Mouse (Mus musculus) MEL (cell line): ENCODE measurements around the gene Lrrc59. TPM values are rescaled to one million over a fixed set of nuclear protein-coding genes. Genes with fewer than 3 reads are reported as not detected.

ENCODE experiments used
- DNase-seq: peaks from one replicate; pipeline ENCODE4 v3.0.0; 2011; ENCODE audit warnings: low read depth, low spot score
- H3K27ac ChIP-seq: 2 replicates; pipeline ENCODE4 v1.5.1; 2012; ENCODE audit warnings: low read depth, mild to moderate bottlenecking, control low read depth, low read length, moderate library complexity; ENCODE audit not compliant: control insufficient read depth
- H3K27me3 ChIP-seq, 2 experiments: fragments of 150-350 bp in 1 of 2; sonication (generic) in 1 of 2; 2 replicates each; pipeline ENCODE4 v1.6.1; 2012; ENCODE audit warnings: low read length in 2 of 2, mild to moderate bottlenecking in 2 of 2, improper control_type of control experiment in 1 of 2, moderate library complexity in 1 of 2; ENCODE audit not compliant: insufficient read depth in 2 of 2, control insufficient read depth in 1 of 2
- H3K36me3 ChIP-seq, 2 experiments: 2 replicates each; pipeline ENCODE4 v1.6.1; 2012 to 2014; ENCODE audit warnings: low read length in 2 of 2, improper control_type of control experiment in 1 of 2, inconsistent platforms in 1 of 2, mild to moderate bottlenecking in 1 of 2; ENCODE audit not compliant: insufficient read depth in 2 of 2, control insufficient read depth in 1 of 2
- H3K4me1 ChIP-seq, 2 experiments: fragments of 150-350 bp in 1 of 2; sonication (generic) in 1 of 2; 2 replicates each; pipeline ENCODE4 v1.6.1; 2012; ENCODE audit warnings: low read length in 2 of 2, improper control_type of control experiment in 1 of 2, mild to moderate bottlenecking in 1 of 2; ENCODE audit not compliant: insufficient read depth in 2 of 2, control insufficient read depth in 1 of 2
- H3K4me3 ChIP-seq, 2 experiments: fragments of 150-350 bp in 1 of 2; sonication (generic) in 1 of 2; 2 replicates each; pipeline ENCODE4 v1.5.1; 2012; ENCODE audit warnings: low read depth in 2 of 2, low read length in 2 of 2, mild to moderate bottlenecking in 2 of 2, moderate library complexity in 2 of 2, control low read depth in 1 of 2, improper control_type of control experiment in 1 of 2; ENCODE audit not compliant: control insufficient read depth in 1 of 2, insufficient read depth in 1 of 2
- H3K79me2 ChIP-seq: 2 replicates; pipeline ENCODE4 v1.6.1; 2012; ENCODE audit warnings: mild to moderate bottlenecking, low read length, moderate library complexity; ENCODE audit not compliant: control insufficient read depth, poor library complexity, insufficient read depth
- H3K9ac ChIP-seq: 2 replicates; pipeline ENCODE4 v1.6.1; 2012; ENCODE audit warnings: low read depth, mild to moderate bottlenecking, control low read depth, low read length, moderate library complexity; ENCODE audit not compliant: control insufficient read depth, poor library complexity, severe bottlenecking
- H3K9me3 ChIP-seq: fragments of 150-350 bp; sonication (generic); replicated peaks from 2 replicates; pipeline ENCODE4 v1.6.1; 2012; ENCODE audit warnings: mild to moderate bottlenecking, low read length, improper control_type of control experiment, moderate library complexity; ENCODE audit not compliant: insufficient read depth
- BHLHE40 ChIP-seq: IDR thresholded peaks from 2 replicates; pipeline ENCODE4 v1.6.1; 2012; ENCODE audit warnings: low read depth, mild to moderate bottlenecking, inconsistent platforms, low read length, improper control_type of control experiment, borderline replicate concordance
- CHD2 ChIP-seq: IDR thresholded peaks from 2 replicates; pipeline ENCODE4 v1.6.1; 2011; ENCODE audit warnings: low read length, improper control_type of control experiment
- CTCF ChIP-seq, 3 experiments: IDR thresholded peaks in 2 of 3; conservative IDR thresholded peaks in 1 of 3; 2 replicates each; pipeline ENCODE4 v1.5.1; 2011 to 2012; ENCODE audit warnings: low read length in 3 of 3, low read depth in 2 of 3, mild to moderate bottlenecking in 2 of 3, improper control_type of control experiment in 1 of 3, inconsistent platforms in 1 of 3, mixed read lengths in 1 of 3, moderate library complexity in 1 of 3; ENCODE audit not compliant: control insufficient read depth in 1 of 3, insufficient read depth in 1 of 3, poor library complexity in 1 of 3, severe bottlenecking in 1 of 3
- ELF1 ChIP-seq: IDR thresholded peaks from 2 replicates; pipeline ENCODE4 v1.6.1; 2014; ENCODE audit warnings: low read depth, mild to moderate bottlenecking, inconsistent platforms, low read length, improper control_type of control experiment, moderate library complexity
- EP300 ChIP-seq, 2 experiments: IDR thresholded peaks; 2 replicates each; pipeline ENCODE4 v1.6.1; 2011; ENCODE audit warnings: improper control_type of control experiment in 2 of 2, low read length in 2 of 2, low read depth in 1 of 2, mild to moderate bottlenecking in 1 of 2
- ETS1 ChIP-seq: IDR thresholded peaks from 2 replicates; pipeline ENCODE4 v1.6.1; 2012; ENCODE audit warnings: low read depth, mild to moderate bottlenecking, inconsistent platforms, low read length, improper control_type of control experiment, moderate library complexity
- GABPA ChIP-seq: IDR thresholded peaks from 2 replicates; pipeline ENCODE4 v1.6.1; 2012; ENCODE audit warnings: low read depth, mild to moderate bottlenecking, inconsistent platforms, low read length, improper control_type of control experiment, moderate library complexity
- GATA1 ChIP-seq: IDR thresholded peaks from 2 replicates; pipeline ENCODE4 v1.6.1; 2011; ENCODE audit warnings: low read depth, low read length, improper control_type of control experiment
- JUND ChIP-seq: IDR thresholded peaks from 2 replicates; pipeline ENCODE4 v1.6.1; 2011; ENCODE audit warnings: low read depth, mild to moderate bottlenecking, improper control_type of control experiment, low read length
- MAFK ChIP-seq: IDR thresholded peaks from 2 replicates; pipeline ENCODE4 v1.6.1; 2011; ENCODE audit warnings: low read depth, mild to moderate bottlenecking, low read length, improper control_type of control experiment, borderline replicate concordance
- MAX ChIP-seq: IDR thresholded peaks from 2 replicates; pipeline ENCODE4 v1.6.1; 2011; ENCODE audit warnings: low read length, improper control_type of control experiment
- MAZ ChIP-seq: IDR thresholded peaks from 2 replicates; pipeline ENCODE4 v1.6.1; 2012; ENCODE audit warnings: low read depth, mild to moderate bottlenecking, inconsistent platforms, low read length, improper control_type of control experiment
- MEF2A ChIP-seq: IDR thresholded peaks from 2 replicates; pipeline ENCODE4 v1.6.1; 2014; ENCODE audit warnings: low read depth, mild to moderate bottlenecking, inconsistent platforms, low read length, improper control_type of control experiment; ENCODE audit not compliant: poor library complexity, insufficient replicate concordance, severe bottlenecking; ENCODE audit errors: extremely low read depth
- MXI1 ChIP-seq: IDR thresholded peaks from 2 replicates; pipeline ENCODE4 v1.6.1; 2011; ENCODE audit warnings: mild to moderate bottlenecking, low read depth, low read length, improper control_type of control experiment
- MYC ChIP-seq: IDR thresholded peaks from 2 replicates; pipeline ENCODE4 v1.6.1; 2011; ENCODE audit warnings: low read depth, mild to moderate bottlenecking, low read length, improper control_type of control experiment, moderate library complexity
- NELFE ChIP-seq: IDR thresholded peaks from 2 replicates; pipeline ENCODE4 v1.6.1; 2011; ENCODE audit warnings: low read depth, low read length, improper control_type of control experiment
- POLR2AphosphoS2 ChIP-seq: IDR thresholded peaks from 2 replicates; pipeline ENCODE4 v1.6.1; 2011; ENCODE audit warnings: low read length, improper control_type of control experiment
- POLR2AphosphoS5 ChIP-seq: IDR thresholded peaks from 2 replicates; pipeline ENCODE4 v1.6.1; 2012; ENCODE audit warnings: low read depth, borderline replicate concordance, mild to moderate bottlenecking, inconsistent platforms, low read length, moderate library complexity, mixed read lengths
- RAD21 ChIP-seq: IDR thresholded peaks from 2 replicates; pipeline ENCODE4 v1.6.1; 2011; ENCODE audit warnings: mild to moderate bottlenecking, low read depth, low read length, improper control_type of control experiment
- SIN3A ChIP-seq: IDR thresholded peaks from 2 replicates; pipeline ENCODE4 v1.6.1; 2012; ENCODE audit warnings: low read length, improper control_type of control experiment, inconsistent platforms
- SMC3 ChIP-seq: IDR thresholded peaks from 2 replicates; pipeline ENCODE4 v1.6.1; 2011; ENCODE audit warnings: low read depth, low read length, improper control_type of control experiment
- TAL1 ChIP-seq: IDR thresholded peaks from 2 replicates; pipeline ENCODE4 v1.6.1; 2012; ENCODE audit warnings: mild to moderate bottlenecking, inconsistent platforms, low read length, moderate library complexity, mixed read lengths
- TCF12 ChIP-seq: IDR thresholded peaks from 2 replicates; pipeline ENCODE4 v1.6.1; 2014; ENCODE audit warnings: low read depth, mild to moderate bottlenecking, inconsistent platforms, low read length, improper control_type of control experiment, moderate library complexity
- UBTF ChIP-seq: IDR thresholded peaks from 2 replicates; pipeline ENCODE4 v1.6.1; 2012; ENCODE audit warnings: low read depth, mild to moderate bottlenecking, inconsistent platforms, low read length, improper control_type of control experiment, moderate library complexity, borderline replicate concordance; ENCODE audit not compliant: insufficient read depth
- USF1 ChIP-seq: IDR thresholded peaks from 2 replicates; pipeline ENCODE4 v1.6.1; 2014; ENCODE audit warnings: low read depth, mild to moderate bottlenecking, inconsistent platforms, low read length, improper control_type of control experiment, moderate library complexity
- USF2 ChIP-seq, 2 experiments: IDR thresholded peaks; 2 replicates each; pipeline ENCODE4 v1.6.1; 2011 to 2012; ENCODE audit warnings: improper control_type of control experiment in 2 of 2, low read length in 2 of 2, borderline replicate concordance in 1 of 2, inconsistent platforms in 1 of 2, low read depth in 1 of 2, mild to moderate bottlenecking in 1 of 2; ENCODE audit not compliant: insufficient read depth in 1 of 2
- ZC3H11A ChIP-seq: IDR thresholded peaks from 2 replicates; pipeline ENCODE4 v1.6.1; 2012; ENCODE audit warnings: low read depth, mild to moderate bottlenecking, inconsistent platforms, low read length, improper control_type of control experiment
- ZKSCAN1 ChIP-seq: IDR thresholded peaks from 2 replicates; pipeline ENCODE4 v1.6.1; 2012; ENCODE audit warnings: low read depth, mild to moderate bottlenecking, inconsistent platforms, low read length, improper control_type of control experiment, moderate library complexity
- ZMIZ1 ChIP-seq: IDR thresholded peaks from 2 replicates; pipeline ENCODE4 v1.6.1; 2012; ENCODE audit warnings: low read depth, mild to moderate bottlenecking, inconsistent platforms, low read length, improper control_type of control experiment, moderate library complexity
- ZNF384 ChIP-seq: IDR thresholded peaks from 2 replicates; pipeline ENCODE4 v1.6.1; 2012; ENCODE audit warnings: low read depth, mild to moderate bottlenecking, inconsistent platforms, low read length, improper control_type of control experiment
- polyA plus RNA-seq, 2 experiments: library from polyadenylated mRNA; stranded (reverse) in 1 of 2; unstranded in 1 of 2; fragments of >175 nt in 1 of 2; fragments of >200 nt in 1 of 2; gene quantifications; 2 replicates each; pipeline versions ENCODE4 v1.2.1 to v1.2.4; 2012; ENCODE audit warnings: low replicate concordance in 2 of 2, low read depth in 1 of 2; ENCODE audit not compliant: insufficient read length in 2 of 2, insufficient read depth in 1 of 2, missing spikeins in 1 of 2
- total RNA-seq: library from RNA; depleted of rRNA; stranded (reverse); fragments of 300-350 nt; gene quantifications from 2 replicates; pipeline ENCODE4 v1.2.3, GENCODE M21; 2012

Lrrc59 gene
- total and polyA plus RNA-seq, 3 experiments: 464 to 633 (median 486) TPM

- peak; percentile 59 for DNase-seq
- TF ChIP-seq ZNF384 (no peak), SIN3A (no peak), MAX (no peak), MAZ (no peak), MXI1 (no peak), BHLHE40 (no peak), JUND (no peak), CTCF (IDR thresholded peaks at IDR 0.05 in 2 of 3, conservative IDR thresholded peaks at IDR 0.05 in 1 of 3; ENCODE audit: control insufficient read depth in 1 of 3, insufficient read depth in 1 of 3, low read depth in 2 of 3, low read length in 3 of 3, poor library complexity in 1 of 3, severe bottlenecking in 1 of 3) (no peak), ELF1 (no peak), USF1 (no peak), CHD2 (no peak), RAD21 (no peak), ZKSCAN1 (no peak), MEF2A (no peak), UBTF (no peak), MAFK (0 out of 2 replicates have a peak, but pooled peaks have one; percentile 27), GABPA (peak; percentile 74), NELFE (no peak), ETS1 (peak; percentile 45; the same call in 1 of the 2 replicates), MYC (no peak), TCF12 (no peak), POLR2AphosphoS5 (no peak), SMC3 (no peak), ZMIZ1 (no peak), GATA1 (0 out of 2 replicates have a peak, but pooled peaks have one; percentile 25), TAL1 (no peak), ZC3H11A (no peak), USF2 (IDR thresholded peaks at IDR 0.05; ENCODE audit: borderline replicate concordance in 1 of 2, insufficient read depth in 1 of 2, low read depth in 1 of 2, low read length in 2 of 2) (no peak), EP300 (IDR thresholded peaks at IDR 0.05; ENCODE audit: low read depth in 1 of 2, low read length in 2 of 2) (peak; percentile 13 to 45; a peak in 2 of 4 replicates), POLR2AphosphoS2 (no peak)
- Histone ChIP-seq H3K27ac (no peak overlapping the region), H3K4me1 (peaks cover 4 to 12% of the 10 kb centered on the region in 2 experiments), H3K79me2 (no peaks in the 10 kb centered on the region), H3K9me3 (no peaks in the 10 kb centered on the region), H3K4me3 (no peak overlapping the region), H3K36me3 (peaks cover 0 to 2% of the 10 kb centered on the region in 2 experiments; a peak in 1 of 4 replicates), H3K27me3 (no peaks in the 10 kb centered on the region), H3K9ac (no peak overlapping the region)
These were observed 7.4 kb upstream of the Lrrc59 start for GRCm38 (mm10) chr11:94622162-94622561.
